Mouse (Mus musculus) ovary, postnatal 10 days (tissue): ENCODE results near the gene Igf2bp3.

Experiments used
- DNase-seq: peaks from one replicate; pipeline ENCODE4 v3.0.0; 2022; ENCODE audit warnings: low spot score

The Igf2bp3 gene

DNA sequence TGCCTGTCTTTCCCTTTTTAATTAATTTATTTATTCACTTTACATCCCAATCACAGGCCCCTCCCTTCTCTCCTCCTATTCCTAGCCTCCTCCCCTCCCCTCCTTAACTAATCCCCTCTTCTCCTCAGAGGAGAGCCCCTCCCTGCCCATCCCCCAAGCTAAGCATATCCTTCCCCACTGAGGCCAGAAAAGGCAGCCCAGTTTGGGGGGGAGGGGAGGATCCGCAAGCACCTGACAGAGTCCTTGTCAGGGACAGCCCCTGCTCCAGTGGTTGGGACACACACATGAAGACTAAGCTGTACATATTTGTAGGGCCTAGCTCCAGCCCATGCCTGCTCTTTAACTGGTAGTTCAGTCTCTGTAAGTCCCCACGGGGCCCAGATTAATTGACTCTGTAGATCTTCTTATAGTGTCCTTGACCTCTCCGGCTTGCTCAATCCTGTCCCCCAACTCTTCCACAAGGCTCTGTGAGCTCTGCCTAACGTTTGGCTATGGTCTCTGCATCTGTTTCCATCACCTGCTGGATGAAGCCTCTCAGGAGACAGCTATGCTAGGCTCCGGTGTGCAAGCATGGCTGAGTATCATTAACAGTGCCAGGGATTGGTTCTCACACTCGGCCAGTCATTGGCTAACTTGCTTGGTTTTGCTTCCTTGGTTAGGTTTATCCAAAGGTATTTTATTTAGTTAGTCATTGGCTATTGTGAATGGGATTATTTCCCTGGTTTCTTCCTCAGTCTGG, 82.2 kb downstream of the Igf2bp3 start:
- DNase-seq = no peak

DNA sequence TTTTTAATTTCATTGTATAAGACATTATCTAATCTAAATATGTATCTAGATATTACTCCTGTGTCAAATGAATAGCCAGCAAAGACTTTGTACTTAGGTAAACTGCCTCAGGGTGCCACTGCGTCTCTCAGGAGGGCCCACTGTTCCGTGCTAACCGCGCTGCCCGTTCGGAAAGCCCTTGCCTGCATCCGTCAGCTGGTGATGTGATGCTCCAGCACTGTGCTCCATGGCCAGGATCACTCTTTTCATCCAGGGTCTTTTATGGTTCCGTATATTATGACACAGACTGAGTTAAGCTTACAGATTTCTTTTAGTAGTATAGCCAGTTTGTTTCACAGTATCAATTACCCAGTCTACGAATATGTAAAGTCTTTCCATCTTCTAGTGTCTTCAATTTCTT, 82.9 kb downstream of the Igf2bp3 start:
- no peak for DNase-seq

DNA sequence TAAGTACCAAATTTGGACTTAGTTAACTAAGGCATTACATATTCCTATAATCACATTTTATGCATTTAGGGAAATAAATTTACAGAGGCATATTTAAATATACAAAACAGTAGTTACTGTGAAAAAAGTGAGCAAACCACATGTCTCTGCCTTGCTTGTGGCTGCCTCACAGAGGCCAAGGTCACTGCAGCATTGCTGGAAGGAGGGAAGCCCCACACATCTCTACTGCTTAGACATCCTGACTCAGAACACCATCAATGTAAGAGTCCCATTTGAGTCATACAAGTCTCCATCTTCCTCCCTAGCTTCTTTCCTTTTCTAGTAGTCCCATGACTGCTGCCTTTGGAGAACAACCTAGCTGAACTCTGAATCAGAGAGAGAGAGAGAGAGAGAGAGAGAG, 84.4 kb downstream of the Igf2bp3 start:
- DNase-seq = no peak

DNA sequence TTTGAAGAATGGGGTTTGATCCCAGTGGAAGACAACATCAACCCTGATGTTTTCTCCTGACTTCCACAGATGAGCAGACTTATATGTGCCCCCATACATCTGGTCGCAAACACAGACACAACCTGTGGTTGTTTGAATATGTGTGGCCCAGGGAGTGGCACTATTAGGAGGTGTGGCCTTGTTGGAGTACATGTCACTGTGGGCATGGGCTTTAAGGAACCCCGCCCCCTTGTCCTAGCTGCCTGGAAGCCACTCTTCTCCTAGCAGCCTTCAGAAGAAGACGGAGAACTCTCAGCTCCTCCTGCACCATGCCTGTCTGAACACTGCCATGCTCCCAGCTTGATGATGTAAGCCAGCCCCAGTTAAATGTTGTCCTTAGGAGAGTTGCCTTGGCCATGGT, 94.4 kb downstream of the Igf2bp3 start:
- no peak for DNase-seq

DNA sequence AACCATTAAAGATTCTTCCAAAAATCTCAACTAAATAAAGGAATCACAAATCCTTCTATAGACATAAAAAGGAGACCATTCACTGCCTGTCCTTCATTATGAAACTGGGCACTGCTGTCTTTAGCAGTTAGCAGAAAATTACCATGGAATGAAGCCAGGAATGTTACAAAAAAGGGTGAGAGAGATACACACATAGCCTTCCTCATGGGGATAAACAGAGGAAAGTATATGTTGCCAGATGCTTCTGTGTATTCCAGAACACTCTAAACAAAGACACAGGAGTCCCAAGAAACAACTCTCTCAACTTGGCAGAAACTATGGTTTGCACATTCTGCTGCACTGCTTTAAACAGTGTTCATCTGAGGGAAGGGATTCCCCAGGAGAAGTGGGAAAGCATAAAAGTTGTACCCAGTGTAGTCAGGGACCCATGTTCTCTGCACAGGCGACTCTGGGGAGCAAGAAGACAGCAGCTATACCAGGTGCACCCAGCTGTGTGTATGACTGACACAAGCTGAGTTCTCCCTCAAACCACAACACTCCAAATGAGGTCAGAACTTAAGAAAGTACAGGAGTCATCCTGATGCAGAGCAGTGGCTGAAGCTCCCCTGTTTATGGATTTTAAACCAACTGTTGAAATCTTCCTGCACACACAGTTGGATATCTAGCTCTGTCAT, 95.2 kb downstream of the Igf2bp3 start:
- DNase-seq = no peak

DNA sequence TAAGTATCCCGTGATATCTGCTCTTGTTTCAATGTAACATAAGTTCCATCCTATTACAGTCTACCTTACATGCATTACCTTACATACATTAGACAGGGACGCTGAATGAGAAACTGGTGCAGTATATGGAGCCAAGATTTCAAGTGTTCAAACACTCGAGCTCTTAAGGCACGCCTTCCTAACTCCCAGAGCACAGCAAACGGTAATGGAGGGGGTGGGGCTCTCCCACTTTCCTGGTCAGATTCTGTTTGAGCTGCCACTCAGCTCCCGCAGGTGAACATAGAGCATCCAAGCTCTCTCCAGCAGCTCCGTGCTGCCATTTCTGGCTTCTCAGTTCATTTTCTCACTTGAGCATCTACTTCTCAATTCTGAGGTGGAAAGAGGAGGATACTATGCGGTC, 96.3 kb downstream of the Igf2bp3 start:
- no peak for DNase-seq

DNA sequence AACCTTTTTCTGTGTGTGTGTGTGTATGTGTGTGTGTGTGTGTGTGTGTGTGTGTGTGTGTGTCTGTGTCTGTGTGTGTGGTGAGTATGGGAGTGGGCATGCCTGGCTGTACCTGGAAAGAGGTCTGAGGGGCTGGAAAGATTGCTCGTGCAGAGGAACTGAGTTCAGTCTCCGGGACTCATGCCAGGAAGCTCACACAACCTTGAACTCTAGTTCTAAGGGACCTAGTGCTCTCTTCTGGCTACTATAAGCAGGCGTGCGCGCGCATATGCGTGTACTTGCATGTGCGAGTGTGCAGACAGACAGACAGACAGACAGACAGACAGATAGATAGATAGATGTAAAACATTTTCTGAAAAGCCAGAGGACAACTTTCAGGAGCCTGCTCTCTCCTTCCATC, 98.5 kb downstream of the Igf2bp3 start:
- DNase-seq = no peak

DNA sequence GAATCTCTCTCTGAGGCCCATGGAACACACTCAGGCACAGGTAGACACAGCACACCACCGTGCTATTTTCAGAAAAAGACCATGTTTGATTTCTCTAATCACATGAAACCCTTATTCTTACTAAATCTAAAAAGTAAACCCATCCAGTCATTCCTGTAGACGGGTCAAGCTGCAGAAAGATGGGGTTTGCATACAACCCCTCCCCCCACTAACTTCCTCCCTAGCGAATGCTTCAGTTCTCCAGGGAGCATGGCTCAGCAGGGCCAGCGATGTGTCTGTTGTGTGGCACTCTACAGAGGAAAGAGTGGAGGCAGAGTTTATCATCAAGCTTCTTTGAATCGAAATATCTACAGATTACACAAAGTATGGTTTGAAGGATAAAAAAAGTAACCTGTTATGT, 99.2 kb downstream of the Igf2bp3 start:
- no peak for DNase-seq

DNA sequence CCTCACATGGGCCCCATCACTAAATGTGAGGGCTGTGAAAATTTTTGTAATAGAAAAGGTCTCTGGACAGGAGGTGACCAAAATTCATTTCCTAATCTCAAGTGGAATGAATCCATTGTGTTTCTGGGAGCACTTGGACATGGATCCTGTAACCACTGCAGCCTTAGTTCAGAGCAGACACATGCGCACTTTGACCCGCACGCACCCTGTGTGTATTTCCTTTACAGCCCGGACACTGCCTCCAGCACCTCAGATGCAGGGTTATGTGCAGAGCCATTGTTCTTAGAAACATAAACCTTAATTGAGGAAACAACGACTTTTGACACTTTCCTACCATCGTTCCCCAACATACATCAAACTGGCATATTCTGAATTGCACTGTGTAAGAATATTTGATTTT, 100.3 kb downstream of the Igf2bp3 start:
- DNase-seq = no peak

DNA sequence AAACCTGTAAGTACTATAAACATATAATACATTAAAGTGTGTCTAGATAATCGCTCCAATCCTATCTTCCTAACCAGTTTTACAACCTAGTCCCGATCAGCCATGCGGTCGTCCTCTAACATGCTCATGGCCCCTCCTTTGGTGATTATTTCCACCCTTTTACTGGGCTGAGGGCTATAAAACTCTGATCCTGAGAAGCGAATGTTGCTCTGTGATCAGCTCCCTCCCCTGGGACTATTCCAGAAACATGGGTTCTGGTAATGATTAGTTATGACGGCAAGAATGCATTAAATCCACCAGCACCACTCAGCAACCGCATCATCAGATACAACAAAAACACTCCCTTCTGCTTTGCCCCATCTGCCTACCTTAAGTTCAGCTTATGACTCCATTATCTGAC, 100.9 kb downstream of the Igf2bp3 start:
- DNase-seq = no peak

DNA sequence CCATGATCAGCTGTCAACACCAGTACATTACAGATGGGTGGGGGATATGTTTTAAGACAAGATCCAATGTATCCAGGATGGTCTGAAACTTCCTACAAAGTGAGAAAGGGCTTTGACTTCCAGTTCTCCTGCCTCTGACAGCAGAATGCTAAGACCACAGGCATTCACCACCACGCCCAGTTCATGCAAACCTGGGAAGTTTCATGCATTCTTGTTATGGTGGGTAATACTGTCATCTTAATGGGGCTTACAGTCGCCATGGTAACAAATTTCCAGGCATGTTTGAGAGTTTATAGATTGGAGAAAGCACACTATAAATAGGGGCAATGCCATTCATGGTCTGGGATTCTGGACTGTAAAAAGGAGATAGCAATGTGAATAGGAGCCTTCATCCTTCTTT, 105.6 kb downstream of the Igf2bp3 start:
- DNase-seq = no peak

DNA sequence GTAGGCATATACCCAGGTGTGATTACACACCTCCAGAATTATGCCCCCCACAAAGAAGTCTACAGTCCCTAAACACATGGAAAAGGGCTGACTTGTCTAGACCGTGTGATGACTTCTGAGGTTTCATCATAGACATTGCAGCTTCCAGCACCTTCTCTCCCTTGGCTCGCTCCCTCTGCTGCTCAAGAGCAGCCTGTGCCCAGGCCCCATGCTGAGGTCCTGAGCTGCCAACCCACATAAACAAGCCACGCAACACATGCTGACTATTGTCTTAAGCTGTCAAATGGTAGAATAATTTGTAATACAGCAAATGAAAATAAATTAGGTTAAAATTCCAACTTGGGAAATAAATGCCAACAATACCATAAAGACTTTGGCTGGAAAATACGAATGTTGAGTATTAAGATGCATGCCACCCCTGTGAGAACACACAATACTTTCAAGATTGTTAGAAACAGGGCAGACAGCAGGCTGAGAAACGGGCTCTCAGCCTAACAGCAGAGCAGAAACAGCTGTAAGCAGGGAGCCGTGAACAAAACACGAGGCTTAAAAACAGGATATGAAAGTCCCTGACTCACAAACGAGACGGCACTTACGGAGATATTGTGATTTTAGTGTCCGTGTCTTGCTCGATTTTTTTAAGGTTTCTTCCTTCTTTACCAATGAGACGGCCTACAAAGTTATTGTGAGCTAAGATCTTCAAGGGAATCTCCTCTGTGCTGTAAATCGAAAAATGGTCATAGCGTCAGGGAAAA, 107.8 kb downstream of the Igf2bp3 start:
- DNase-seq = no peak

DNA sequence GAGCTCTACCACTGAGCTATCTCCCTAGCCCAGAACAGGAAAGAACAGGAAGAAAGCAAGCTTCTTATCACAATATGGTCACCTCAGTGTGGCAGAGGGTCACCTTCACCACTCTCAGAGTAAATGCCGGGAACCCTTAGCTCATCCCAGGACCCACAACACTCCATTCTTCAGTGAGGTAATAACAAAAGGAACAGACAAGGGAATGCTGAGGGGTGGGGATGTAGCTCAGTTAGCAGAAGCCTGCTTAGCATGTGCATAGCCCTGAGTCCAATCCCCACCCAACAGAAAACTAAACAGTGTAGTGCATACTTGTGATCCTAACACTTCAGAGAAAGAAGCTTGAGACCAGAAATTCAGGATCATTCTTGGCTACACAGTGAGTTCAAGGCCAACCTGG, 115.7 kb downstream of the Igf2bp3 start:
- DNase-seq = no peak

DNA sequence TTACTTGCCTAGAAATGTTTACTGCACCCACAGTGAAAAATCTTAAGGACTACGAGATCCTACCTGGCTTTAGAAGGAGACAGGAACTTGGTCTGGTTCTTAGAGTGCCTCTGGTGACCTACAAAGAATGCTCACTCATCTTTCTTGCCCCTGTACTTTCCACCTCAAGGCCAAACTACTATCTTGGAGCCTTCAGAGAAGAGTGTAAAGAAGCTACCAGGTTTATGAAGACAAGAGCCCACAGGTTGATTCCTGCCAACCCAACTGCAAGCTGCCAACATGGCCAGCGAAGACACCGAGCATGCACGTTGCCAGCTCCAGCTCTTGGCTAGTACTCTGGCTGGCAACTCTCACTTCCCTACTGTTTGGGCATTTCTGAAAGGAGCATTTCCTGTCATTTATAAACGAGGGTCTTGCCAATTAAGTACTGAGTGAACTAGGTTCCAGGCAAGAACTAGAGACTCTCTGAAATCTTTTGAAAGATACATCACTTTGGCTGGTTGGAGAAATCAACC, 117.1 kb downstream of the Igf2bp3 start:
- DNase-seq = no peak

DNA sequence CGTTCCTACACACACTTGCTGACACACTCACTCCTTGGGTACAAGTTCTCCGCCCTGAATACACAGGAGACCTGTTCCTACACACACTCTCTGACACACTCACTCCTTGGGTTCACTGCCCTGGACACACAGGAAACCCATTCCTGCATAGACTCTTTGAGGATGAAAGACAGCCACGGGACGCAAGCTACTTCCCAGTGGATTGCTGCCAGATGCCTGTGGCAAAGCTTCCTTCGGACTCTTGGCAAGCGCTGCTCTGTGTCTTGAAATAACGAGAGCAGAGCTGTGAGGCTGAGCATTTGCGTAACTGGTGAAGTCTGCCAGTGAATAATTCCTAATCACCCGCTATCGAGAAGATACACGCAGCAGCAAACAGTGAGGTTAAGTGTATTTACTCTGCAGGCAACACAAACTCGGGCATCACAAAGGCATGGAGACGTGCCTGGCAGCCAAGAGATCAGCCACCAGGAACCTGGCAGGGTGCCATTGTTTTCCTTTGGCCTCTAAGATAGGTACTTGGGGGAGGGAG, 117.8 kb downstream of the Igf2bp3 start:
- peak; percentile 60 for DNase-seq

DNA sequence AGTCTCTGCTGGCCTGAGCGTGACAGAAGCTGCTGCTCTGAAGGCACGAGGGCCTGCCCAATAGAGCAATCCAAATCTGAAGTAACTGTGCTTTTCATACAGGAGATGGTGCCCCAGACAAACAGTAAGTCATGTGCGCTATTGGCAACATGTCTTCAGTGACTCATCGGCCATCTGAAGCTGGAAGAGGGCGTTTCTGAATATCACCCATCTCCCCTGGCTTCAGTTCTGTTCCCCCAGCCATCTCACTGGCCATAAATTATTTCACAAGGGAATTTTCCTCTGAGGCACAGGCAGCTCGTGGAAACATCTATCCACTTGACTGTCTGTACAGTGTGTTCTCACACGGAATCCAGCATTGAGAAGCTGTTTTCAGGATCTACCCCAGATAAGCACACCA, 118.3 kb downstream of the Igf2bp3 start:
- no peak for DNase-seq

DNA sequence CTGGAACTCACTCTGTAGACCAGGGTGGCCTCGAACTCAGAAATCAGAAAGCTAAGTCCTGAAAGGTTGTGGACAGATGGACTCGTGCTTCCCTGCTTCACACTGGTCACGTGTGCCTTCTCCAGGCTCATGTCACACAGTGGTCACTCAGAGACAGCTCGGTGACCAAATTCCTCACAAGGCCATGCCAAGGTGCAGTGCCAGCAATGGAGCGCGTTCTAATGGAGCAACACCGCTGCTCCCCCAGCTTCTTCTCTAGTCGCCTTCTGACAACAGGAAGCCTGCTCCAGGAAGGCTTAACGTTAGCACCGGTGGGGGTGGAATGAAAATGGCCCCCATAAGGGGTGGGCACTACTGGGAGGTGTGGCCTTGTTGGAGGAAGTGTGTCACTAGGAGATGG, 119.8 kb downstream of the Igf2bp3 start:
- no peak for DNase-seq

DNA sequence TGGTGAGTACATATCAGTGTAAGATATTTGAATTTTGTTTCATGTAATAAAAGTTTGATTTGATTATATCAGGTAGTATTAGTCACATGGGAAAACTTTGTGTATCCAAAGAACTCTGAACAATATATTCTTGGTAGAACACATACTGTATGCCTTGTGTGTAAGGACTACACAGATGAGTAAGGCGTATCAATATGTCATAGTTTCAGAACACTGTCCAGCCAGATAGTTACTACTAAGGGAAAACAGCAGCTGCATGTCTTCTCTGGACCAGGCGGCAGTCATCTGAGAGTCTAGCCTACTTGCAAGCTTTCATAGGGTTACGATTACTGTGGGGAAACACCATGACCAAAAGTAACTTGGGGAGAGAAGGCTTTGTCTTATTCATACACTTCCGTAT, 131.7 kb downstream of the Igf2bp3 start:
- no peak for DNase-seq

DNA sequence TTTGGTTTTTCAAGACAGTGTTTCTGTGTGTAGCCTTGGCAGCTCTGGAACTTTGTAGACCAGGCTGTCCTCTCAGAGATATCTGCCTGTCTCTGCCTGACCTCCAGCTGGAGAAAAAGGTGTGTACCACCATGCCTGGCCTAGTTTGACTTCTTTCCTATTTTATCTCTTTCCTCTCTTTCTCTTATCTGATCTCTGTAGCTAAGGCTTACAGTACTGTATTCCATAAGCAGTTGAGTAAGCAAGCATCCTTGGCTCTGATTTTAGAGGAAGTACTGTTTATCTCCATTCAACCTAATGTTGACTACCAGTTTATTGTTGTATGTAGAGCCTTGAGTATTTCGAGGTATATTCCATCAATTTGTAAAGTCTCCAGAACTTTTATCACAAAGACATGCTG, 135.4 kb downstream of the Igf2bp3 start:
- no peak for DNase-seq

DNA sequence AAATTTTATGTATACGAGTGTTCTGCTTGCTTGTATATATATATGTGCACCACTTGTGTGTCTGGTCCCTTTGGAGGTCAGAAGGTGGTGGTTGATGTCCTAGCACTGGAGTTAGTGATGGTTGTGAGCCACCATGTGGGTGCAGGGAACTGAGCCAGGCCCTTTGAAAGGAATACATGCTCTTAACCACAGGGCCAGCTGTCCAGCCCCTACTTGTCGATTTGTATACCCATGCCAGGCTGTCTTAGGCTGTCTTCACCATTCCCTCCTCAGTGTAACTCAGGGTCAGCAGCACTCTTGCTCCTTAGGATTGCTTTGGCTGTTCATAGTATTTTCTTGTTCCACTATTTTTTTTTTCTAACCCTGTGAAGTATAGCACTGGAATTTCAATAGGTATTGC, 136.9 kb downstream of the Igf2bp3 start:
- DNase-seq = no peak

DNA sequence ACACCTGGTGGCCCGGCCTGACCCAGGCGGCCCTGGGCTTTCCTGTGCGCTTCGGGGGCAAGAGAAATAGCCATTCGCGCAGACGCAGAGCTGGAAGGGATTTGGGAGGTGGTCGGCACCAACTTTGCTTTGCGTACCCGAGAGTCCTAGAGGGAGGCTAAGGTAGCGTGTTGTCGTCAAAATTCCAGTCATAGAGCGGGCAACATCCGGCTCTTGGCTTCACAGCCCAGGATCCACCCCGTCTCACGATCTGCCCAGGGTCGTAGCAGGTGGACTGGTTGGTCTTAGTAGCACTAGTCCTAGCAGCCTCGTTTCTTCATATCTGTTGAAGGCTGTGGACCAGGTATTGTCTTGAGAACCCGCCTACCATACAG, 140.7 kb downstream of the Igf2bp3 start:
- no peak for DNase-seq

DNA sequence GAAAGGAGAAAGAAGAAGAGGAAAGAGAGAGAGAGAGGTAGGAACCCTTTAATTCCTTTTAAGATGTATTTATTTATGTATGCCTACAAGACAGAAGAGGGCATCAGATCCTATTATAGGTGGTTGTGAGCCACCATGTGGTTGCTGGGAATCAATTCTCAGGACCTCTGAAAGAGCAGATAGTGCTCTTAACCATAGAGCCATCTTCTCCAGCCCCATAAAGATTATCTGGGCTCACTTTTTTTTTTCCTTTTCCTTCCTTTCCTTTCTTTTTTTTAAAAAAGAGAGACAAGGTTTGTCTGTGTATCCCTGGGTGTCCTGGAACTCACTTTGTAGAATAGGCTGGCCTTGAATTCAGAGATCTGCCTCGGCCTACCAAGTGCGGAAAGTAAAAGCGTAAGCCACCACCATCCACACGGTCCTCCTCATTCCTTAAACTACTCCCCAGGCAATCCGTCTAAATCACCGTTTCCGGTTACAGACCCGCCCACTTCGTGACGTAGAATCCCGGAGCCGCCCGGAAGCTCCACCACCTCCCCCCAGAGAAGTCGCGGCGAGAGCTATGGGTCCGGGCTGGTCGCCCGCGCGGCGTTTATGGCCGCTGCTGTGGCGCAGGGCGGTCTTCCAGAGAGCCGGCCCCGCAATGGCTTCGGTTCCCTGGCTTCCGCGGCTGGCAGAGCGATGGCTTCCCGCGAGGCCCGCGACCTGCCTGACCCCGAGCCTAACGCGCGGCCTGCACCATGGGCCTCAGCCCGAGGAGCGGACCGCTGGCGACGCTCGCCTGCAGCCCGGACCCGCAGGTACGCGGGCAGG, 141.2 kb downstream of the Igf2bp3 start, which contains the start of gene Malsu1:
Gene Malsu1, plus strand, starts transcription at position 492 of the 813 bp plus-strand sequence.
- DNase-seq = peak; percentile 87
